Mouse (Mus musculus) liver, adult 2 months (tissue): Measurements from ENCODE around the gene Hoxc9.

Experiments
- CTCF ChIP-seq: fragments of 200-500 bp; IDR thresholded peaks from 2 replicates; pipeline ENCODE4 v1.5.1; 2011; ENCODE audit warnings: low read depth, low read length, control low read depth
- POLR2A ChIP-seq: fragments of 200-500 bp; IDR thresholded peaks from 2 replicates; pipeline ENCODE4 v1.6.1; 2011; ENCODE audit warnings: low read length, control low read depth; ENCODE audit not compliant: insufficient read depth; ENCODE audit errors: extremely low read depth

- TF ChIP-seq CTCF (peak; percentile 67), POLR2A (no peak)
These were observed 10.1 kb upstream of the Hoxc9 start for GRCm38 (mm10) chr15:102965892-102966775.
